Mouse (Mus musculus): ENCODE measurements around the gene Cldn2. TPM values are rescaled to one million over a fixed set of nuclear protein-coding genes. Genes with fewer than 3 reads are reported as not detected.

The Cldn2 gene
- total and polyA plus RNA-seq, 2 experiments from 2014 or later = 3.2 to 4.0 TPM

- H3K36me3 ChIP-seq (ENCODE audit: insufficient read depth, low read length) = no peaks in the 10 kb centered on the region
- H3K9ac ChIP-seq (replicated peaks; ENCODE audit: low read length) = no peak overlapping the region
- H3K4me2 ChIP-seq (ENCODE audit: low read depth, low read length) = no peak overlapping the region
- WGBS = 78% methylated on average over 7 of the region's 7 CpGs
- H3K9me3 ChIP-seq (ENCODE audit: low read length) = no peaks in the 10 kb centered on the region
- H3K4me1 ChIP-seq (ENCODE audit: insufficient read depth, low read length) = no peaks in the 10 kb centered on the region
- no peaks in the 10 kb centered on the region for H3K27me3 ChIP-seq (ENCODE audit: insufficient read depth, low read length)
- DNase-seq (ENCODE audit: low spot score) (no peak), ATAC-seq (no peak)
- H3K4me3 ChIP-seq (ENCODE audit: low read length) = no peak overlapping the region
- TF ChIP-seq CTCF (IDR thresholded peaks at IDR 0.05; ENCODE audit: low read depth) = no peak
- no peak overlapping the region for H3K27ac ChIP-seq
These were observed 25.5 kb upstream of the Cldn2 start for GRCm38 (mm10) chrX:139775084-139775612.

- ATAC-seq (no peak), DNase-seq (ENCODE audit: low spot score) (no peak)
- Histone ChIP-seq H3K36me3 (ENCODE audit: insufficient read depth, low read length) (no peaks in the 10 kb centered on the region), H3K4me2 (ENCODE audit: low read depth, low read length) (no peak overlapping the region), H3K9me3 (ENCODE audit: low read length) (no peaks in the 10 kb centered on the region), H3K9ac (replicated peaks; ENCODE audit: low read length) (no peak overlapping the region), H3K4me3 (ENCODE audit: low read length) (no peak overlapping the region), H3K27ac (no peak overlapping the region), H3K4me1 (ENCODE audit: insufficient read depth, low read length) (no peaks in the 10 kb centered on the region), H3K27me3 (ENCODE audit: insufficient read depth, low read length) (no peaks in the 10 kb centered on the region)
- TF ChIP-seq CTCF (IDR thresholded peaks at IDR 0.05; ENCODE audit: low read depth) = no peak
- WGBS = 54% methylated on average over 4 of the region's 4 CpGs
These were observed 23.3 kb upstream of the Cldn2 start for GRCm38 (mm10) chrX:139777357-139777756.

GRCm38 (mm10) chrX:139778886-139779285 lies 21.7 kb upstream of the Cldn2 start:
- WGBS = 83% methylated on average over 1 of the region's 1 CpGs
- ATAC-seq = no peak
- no peak overlapping the region for H3K4me2 ChIP-seq (ENCODE audit: low read depth, low read length)

GRCm38 (mm10) chrX:139779401-139779800 lies 21.2 kb upstream of the Cldn2 start:
- no peak for TF ChIP-seq CTCF (IDR thresholded peaks at IDR 0.05; ENCODE audit: low read depth)
- Histone ChIP-seq H3K27me3 (ENCODE audit: insufficient read depth, low read length) (no peaks in the 10 kb centered on the region), H3K4me2 (ENCODE audit: low read depth, low read length) (no peak overlapping the region), H3K27ac (no peak overlapping the region), H3K4me3 (ENCODE audit: low read length) (no peak overlapping the region), H3K9me3 (ENCODE audit: low read length) (no peaks in the 10 kb centered on the region), H3K4me1 (ENCODE audit: insufficient read depth, low read length) (no peaks in the 10 kb centered on the region), H3K9ac (replicated peaks; ENCODE audit: low read length) (no peak overlapping the region), H3K36me3 (ENCODE audit: insufficient read depth, low read length) (no peaks in the 10 kb centered on the region)
- 65% methylated on average over 5 of the region's 5 CpGs for WGBS
- no peak for ATAC-seq
- peak; percentile 5 for DNase-seq (ENCODE audit: low spot score)

More at GRCm38 (mm10) chrX:139778886-139779285, 21.7 kb upstream of the Cldn2 start:
- H3K27ac ChIP-seq = no peak overlapping the region
- no peaks in the 10 kb centered on the region for H3K9me3 ChIP-seq (ENCODE audit: low read length)
- no peak for DNase-seq (ENCODE audit: low spot score)
- no peaks in the 10 kb centered on the region for H3K27me3 ChIP-seq (ENCODE audit: insufficient read depth, low read length)
- H3K4me1 ChIP-seq (ENCODE audit: insufficient read depth, low read length) = no peaks in the 10 kb centered on the region
- no peak overlapping the region for H3K4me3 ChIP-seq (ENCODE audit: low read length)
- H3K36me3 ChIP-seq (ENCODE audit: insufficient read depth, low read length) = no peaks in the 10 kb centered on the region
- no peak overlapping the region for H3K9ac ChIP-seq (replicated peaks; ENCODE audit: low read length)
- TF ChIP-seq CTCF (IDR thresholded peaks at IDR 0.05; ENCODE audit: low read depth) = no peak

- Histone ChIP-seq H3K4me3 (ENCODE audit: low read length) (no peak overlapping the region), H3K9me3 (ENCODE audit: low read length) (no peaks in the 10 kb centered on the region), H3K4me1 (ENCODE audit: insufficient read depth, low read length) (no peaks in the 10 kb centered on the region), H3K27ac (no peak overlapping the region), H3K27me3 (ENCODE audit: insufficient read depth, low read length) (no peaks in the 10 kb centered on the region), H3K4me2 (ENCODE audit: low read depth, low read length) (no peak overlapping the region), H3K9ac (replicated peaks; ENCODE audit: low read length) (no peak overlapping the region), H3K36me3 (ENCODE audit: insufficient read depth, low read length) (no peaks in the 10 kb centered on the region)
- no peak for TF ChIP-seq CTCF (IDR thresholded peaks at IDR 0.05; ENCODE audit: low read depth)
- DNase-seq (ENCODE audit: low spot score) (no peak), ATAC-seq (no peak)
- WGBS = 64% methylated on average over 3 of the region's 3 CpGs
These were observed 19.6 kb upstream of the Cldn2 start for GRCm38 (mm10) chrX:139780988-139781387.

GRCm38 (mm10) chrX:139781563-139781962 lies 19.1 kb upstream of the Cldn2 start:
- H3K27me3 ChIP-seq (ENCODE audit: insufficient read depth, low read length) = no peaks in the 10 kb centered on the region
- DNase-seq (ENCODE audit: low spot score) (no peak), ATAC-seq (no peak)
- no peaks in the 10 kb centered on the region for H3K4me1 ChIP-seq (ENCODE audit: insufficient read depth, low read length)
- no peaks in the 10 kb centered on the region for H3K9me3 ChIP-seq (ENCODE audit: low read length)
- no peaks in the 10 kb centered on the region for H3K36me3 ChIP-seq (ENCODE audit: insufficient read depth, low read length)
- no peak overlapping the region for H3K9ac ChIP-seq (replicated peaks; ENCODE audit: low read length)
- H3K4me3 ChIP-seq (ENCODE audit: low read length) = no peak overlapping the region
- H3K4me2 ChIP-seq (ENCODE audit: low read depth, low read length) = no peak overlapping the region
- H3K27ac ChIP-seq = no peak overlapping the region
- WGBS = 72% methylated on average over 4 of the region's 4 CpGs
- TF ChIP-seq CTCF (IDR thresholded peaks at IDR 0.05; ENCODE audit: low read depth) = no peak

GRCm38 (mm10) chrX:139782278-139783044 lies 18.2 kb upstream of the Cldn2 start, which contains the start of gene Ripply1:
Gene Ripply1 (minus strand): TSS chrX:139782353.
- ATAC-seq (no peak), DNase-seq (ENCODE audit: low spot score) (no peak)
- H3K27me3 ChIP-seq (ENCODE audit: insufficient read depth, low read length) = no peaks in the 10 kb centered on the region
- H3K4me1 ChIP-seq (ENCODE audit: insufficient read depth, low read length) = no peaks in the 10 kb centered on the region
- WGBS = 40% methylated on average over 6 of the region's 6 CpGs
- H3K4me2 ChIP-seq (ENCODE audit: low read depth, low read length) = no peak within 1 kb of the TSS
- no peaks in the 10 kb centered on the region for H3K9me3 ChIP-seq (ENCODE audit: low read length)
- H3K4me3 ChIP-seq (ENCODE audit: low read length) = no peak within 1 kb of the TSS
- no peak for TF ChIP-seq CTCF (IDR thresholded peaks at IDR 0.05; ENCODE audit: low read depth)
- H3K9ac ChIP-seq (replicated peaks; ENCODE audit: low read length) = no peak within 1 kb of the TSS
- no peaks in the 10 kb centered on the region for H3K36me3 ChIP-seq (ENCODE audit: insufficient read depth, low read length)
- no peak within 1 kb of the TSS for H3K27ac ChIP-seq
